Mouse (Mus musculus): ENCODE data around the gene Stx7. TPM values are rescaled to one million over a fixed set of nuclear protein-coding genes. Genes with fewer than 3 reads are reported as not detected.

The Stx7 gene
- total and polyA plus RNA-seq, 3 experiments = 36.1 to 37.7 TPM; not detected in 1

DNA sequence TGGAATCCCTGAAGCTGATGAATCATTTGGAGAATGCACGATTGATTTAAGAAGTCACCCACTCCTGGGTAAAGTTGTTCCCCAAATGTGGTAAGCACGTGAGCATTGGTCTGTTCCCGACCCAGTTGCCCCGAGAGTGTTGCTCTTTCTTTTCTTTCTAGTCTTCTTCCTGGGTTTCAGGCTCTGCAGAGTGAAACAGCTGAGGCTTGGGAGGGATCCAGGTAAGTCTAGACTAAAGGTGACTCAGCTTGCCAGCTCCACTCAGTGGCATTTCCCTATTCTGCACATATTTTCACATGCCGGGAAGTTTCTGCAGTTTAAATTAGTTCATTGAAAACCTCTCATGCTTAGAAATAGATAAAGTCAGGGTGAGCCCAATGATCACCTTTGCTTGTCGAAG is 61.0 kb downstream of the Stx7 start:
- no peak overlapping the region for H3K27ac ChIP-seq (ENCODE audit: control insufficient read depth, low read depth, low read length)
- H3K9me3 ChIP-seq (replicated peaks; ENCODE audit: insufficient read depth, low read length) = no peaks in the 10 kb centered on the region
- H3K4me1 ChIP-seq (ENCODE audit: control insufficient read depth in 1 of 2, insufficient read depth in 2 of 2, low read length in 2 of 2) = no peaks in the 10 kb centered on the region
- H3K36me3 ChIP-seq (ENCODE audit: control insufficient read depth in 1 of 2, insufficient read depth in 2 of 2, low read length in 2 of 2) = no peaks in the 10 kb centered on the region
- H3K9ac ChIP-seq (ENCODE audit: control insufficient read depth, low read depth, low read length, poor library complexity, severe bottlenecking) = no peak overlapping the region
- no peaks in the 10 kb centered on the region for H3K79me2 ChIP-seq (ENCODE audit: control insufficient read depth, insufficient read depth, low read length, poor library complexity)
- DNase-seq (ENCODE audit: low read depth, low spot score) = no peak
- H3K27me3 ChIP-seq (ENCODE audit: control insufficient read depth in 1 of 2, insufficient read depth in 2 of 2, low read length in 2 of 2) = peaks cover 3 to 6% of the 10 kb centered on the region in 2 experiments
- TF ChIP-seq POLR2A (IDR thresholded peaks at IDR 0.05; ENCODE audit: control insufficient read depth in 1 of 2, insufficient read depth in 1 of 2, low read depth in 1 of 2, low read length in 2 of 2, poor library complexity in 1 of 2) (no peak), POLR2AphosphoS5 (IDR thresholded peaks at IDR 0.05; ENCODE audit: borderline replicate concordance, low read depth, low read length) (no peak), CHD1 (IDR thresholded peaks at IDR 0.05; ENCODE audit: low read depth, low read length) (no peak), BHLHE40 (IDR thresholded peaks at IDR 0.05; ENCODE audit: borderline replicate concordance, low read depth, low read length) (no peak), SMC3 (IDR thresholded peaks at IDR 0.05; ENCODE audit: low read depth, low read length) (no peak), MXI1 (IDR thresholded peaks at IDR 0.05; ENCODE audit: low read depth, low read length) (no peak), SIN3A (IDR thresholded peaks at IDR 0.05; ENCODE audit: low read length) (no peak), TBP (IDR thresholded peaks at IDR 0.05; ENCODE audit: low read depth, low read length) (no peak), E2F4 (IDR thresholded peaks at IDR 0.05; ENCODE audit: borderline replicate concordance, low read depth, low read length) (no peak), GABPA (IDR thresholded peaks at IDR 0.05; ENCODE audit: low read depth, low read length) (no peak), NELFE (IDR thresholded peaks at IDR 0.05; ENCODE audit: low read depth, low read length) (no peak), ZC3H11A (IDR thresholded peaks at IDR 0.05; ENCODE audit: low read depth, low read length) (no peak)
- H3K4me3 ChIP-seq (ENCODE audit: control insufficient read depth in 1 of 2, insufficient read depth in 1 of 2, low read depth in 2 of 2, low read length in 2 of 2) = no peak overlapping the region

- Histone ChIP-seq H3K27me3 (ENCODE audit: control insufficient read depth in 1 of 2, insufficient read depth in 2 of 2, low read length in 2 of 2) (peaks cover 7 to 8% of the 10 kb centered on the region in 2 experiments), H3K4me3 (ENCODE audit: control insufficient read depth in 1 of 2, insufficient read depth in 1 of 2, low read depth in 2 of 2, low read length in 2 of 2) (no peak overlapping the region), H3K4me1 (ENCODE audit: control insufficient read depth in 1 of 2, insufficient read depth in 2 of 2, low read length in 2 of 2) (no peaks in the 10 kb centered on the region), H3K36me3 (ENCODE audit: control insufficient read depth in 1 of 2, insufficient read depth in 2 of 2, low read length in 2 of 2) (no peaks in the 10 kb centered on the region), H3K9me3 (replicated peaks; ENCODE audit: insufficient read depth, low read length) (no peaks in the 10 kb centered on the region), H3K27ac (ENCODE audit: control insufficient read depth, low read depth, low read length) (no peak overlapping the region), H3K79me2 (ENCODE audit: control insufficient read depth, insufficient read depth, low read length, poor library complexity) (no peaks in the 10 kb centered on the region), H3K9ac (ENCODE audit: control insufficient read depth, low read depth, low read length, poor library complexity, severe bottlenecking) (no peak overlapping the region)
- TF ChIP-seq RAD21 (IDR thresholded peaks at IDR 0.05; ENCODE audit: low read depth, low read length) (no peak), ETS1 (IDR thresholded peaks at IDR 0.05; ENCODE audit: low read depth, low read length) (no peak), HCFC1 (IDR thresholded peaks at IDR 0.05; ENCODE audit: low read depth, low read length) (no peak), ELF1 (IDR thresholded peaks at IDR 0.05; ENCODE audit: low read depth, low read length) (no peak), RCOR1 (IDR thresholded peaks at IDR 0.05; ENCODE audit: low read depth, low read length) (no peak), ZKSCAN1 (IDR thresholded peaks at IDR 0.05; ENCODE audit: low read depth, low read length) (no peak), NELFE (IDR thresholded peaks at IDR 0.05; ENCODE audit: low read depth, low read length) (no peak), ZNF384 (IDR thresholded peaks at IDR 0.05; ENCODE audit: low read depth, low read length) (no peak), USF2 (IDR thresholded peaks at IDR 0.05; ENCODE audit: borderline replicate concordance in 1 of 2, insufficient read depth in 1 of 2, low read depth in 1 of 2, low read length in 2 of 2) (no peak), EP300 (IDR thresholded peaks at IDR 0.05; ENCODE audit: low read depth in 1 of 2, low read length in 2 of 2) (no peak), POLR2A (IDR thresholded peaks at IDR 0.05; ENCODE audit: control insufficient read depth in 1 of 2, insufficient read depth in 1 of 2, low read depth in 1 of 2, low read length in 2 of 2, poor library complexity in 1 of 2) (no peak), MAFK (IDR thresholded peaks at IDR 0.05; ENCODE audit: borderline replicate concordance, low read depth, low read length) (no peak), USF1 (IDR thresholded peaks at IDR 0.05; ENCODE audit: low read depth, low read length) (no peak), POLR2AphosphoS5 (IDR thresholded peaks at IDR 0.05; ENCODE audit: borderline replicate concordance, low read depth, low read length) (no peak), SMC3 (IDR thresholded peaks at IDR 0.05; ENCODE audit: low read depth, low read length) (no peak), ZMIZ1 (IDR thresholded peaks at IDR 0.05; ENCODE audit: low read depth, low read length) (no peak), KAT2A (conservative IDR thresholded peaks at IDR 0.05; ENCODE audit: low read depth, low read length) (no peak), TBP (IDR thresholded peaks at IDR 0.05; ENCODE audit: low read depth, low read length) (no peak), ZC3H11A (IDR thresholded peaks at IDR 0.05; ENCODE audit: low read depth, low read length) (no peak)
- no peak for DNase-seq (ENCODE audit: low read depth, low spot score)
Measured at GRCm38 (mm10) chr10:24213297-24213696, 64.2 kb downstream of the Stx7 start.
